Mouse (Mus musculus): Measurements from ENCODE around the gene Mcm6.

DNA sequence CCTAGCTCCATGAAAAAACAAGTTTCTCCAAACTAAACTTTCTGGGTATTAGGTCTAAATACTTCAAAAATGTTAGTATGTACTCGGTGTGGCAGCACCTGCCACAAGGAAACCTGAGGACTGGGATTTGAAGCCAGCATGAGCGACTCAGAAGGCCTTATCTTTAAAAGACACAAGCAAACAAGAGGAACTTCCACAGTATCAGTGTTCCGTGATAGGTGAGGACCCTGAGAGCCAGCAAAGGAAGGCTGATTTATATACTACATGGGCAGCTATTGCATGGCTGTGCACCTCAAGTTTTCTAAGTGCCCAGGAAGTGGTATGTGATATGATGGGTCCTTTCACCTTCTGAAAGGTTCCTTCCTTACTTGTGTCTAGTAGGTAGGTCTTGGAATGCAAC is 6.4 kb downstream of the Mcm6 start:
- no peak for TF ChIP-seq POLR2A (IDR thresholded peaks at IDR 0.05; ENCODE audit: control insufficient read depth, extremely low read depth, insufficient read depth, low read length, poor library complexity)
- no peak for TF ChIP-seq CTCF (IDR thresholded peaks at IDR 0.05; ENCODE audit: borderline replicate concordance, control insufficient read depth, extremely low read depth, insufficient read depth, low read length, poor library complexity)
